Mouse (Mus musculus): ENCODE results near the gene Hoxd10. TPM values are rescaled to one million over a fixed set of nuclear protein-coding genes. Genes with fewer than 3 reads are reported as not detected.
A peak's percentile ranks its signal among the peaks of the same experiment; 100 is the strongest.

Gene Hoxd10
- polyA plus RNA-seq, 1 experiment from 2014 or later = not detected

- DNase-seq = no peak
- Histone ChIP-seq H3K4me3 (ENCODE audit: low read depth, low read length) (peak overlapping the region; percentile 7; the same call in 1 of the 2 replicates), H3K4me1 (ENCODE audit: insufficient read depth) (no peaks in the 10 kb centered on the region), H3K9ac (no peak overlapping the region), H3K27me3 (ENCODE audit: insufficient read depth, low read length) (peaks cover 100% of the 10 kb centered on the region), H3K27ac (ENCODE audit: low read depth) (no peak overlapping the region), H3K4me2 (peak overlapping the region; percentile 44), H3K9me3 (ENCODE audit: low read depth, low read length) (no peaks in the 10 kb centered on the region), H3K36me3 (ENCODE audit: insufficient read depth) (no peaks in the 10 kb centered on the region)
- TF ChIP-seq CTCF (IDR thresholded peaks at IDR 0.05; ENCODE audit: low read depth) = no peak
- no peak for ATAC-seq (ENCODE audit: insufficient read depth)
- 3% methylated on average over 42 of the region's 42 CpGs for WGBS
Measured at GRCm38 (mm10) chr2:74735851-74736687, 44.3 kb downstream of the Hoxd10 start.

GRCm38 (mm10) chr2:74736688-74737577 is 45.2 kb downstream of the Hoxd10 start:
- Histone ChIP-seq H3K36me3 (ENCODE audit: insufficient read depth) (no peaks in the 10 kb centered on the region), H3K27me3 (ENCODE audit: insufficient read depth, low read length) (peaks cover 99% of the 10 kb centered on the region), H3K27ac (ENCODE audit: low read depth) (no peak overlapping the region), H3K9ac (no peak overlapping the region), H3K4me2 (no peak overlapping the region), H3K9me3 (ENCODE audit: low read depth, low read length) (no peaks in the 10 kb centered on the region), H3K4me3 (ENCODE audit: low read depth, low read length) (no peak overlapping the region), H3K4me1 (ENCODE audit: insufficient read depth) (no peaks in the 10 kb centered on the region)
- WGBS = 4% methylated on average over 15 of the region's 15 CpGs
- TF ChIP-seq CTCF (IDR thresholded peaks at IDR 0.05; ENCODE audit: low read depth) = no peak
- no peak for ATAC-seq (ENCODE audit: insufficient read depth)
- no peak for DNase-seq

DNA sequence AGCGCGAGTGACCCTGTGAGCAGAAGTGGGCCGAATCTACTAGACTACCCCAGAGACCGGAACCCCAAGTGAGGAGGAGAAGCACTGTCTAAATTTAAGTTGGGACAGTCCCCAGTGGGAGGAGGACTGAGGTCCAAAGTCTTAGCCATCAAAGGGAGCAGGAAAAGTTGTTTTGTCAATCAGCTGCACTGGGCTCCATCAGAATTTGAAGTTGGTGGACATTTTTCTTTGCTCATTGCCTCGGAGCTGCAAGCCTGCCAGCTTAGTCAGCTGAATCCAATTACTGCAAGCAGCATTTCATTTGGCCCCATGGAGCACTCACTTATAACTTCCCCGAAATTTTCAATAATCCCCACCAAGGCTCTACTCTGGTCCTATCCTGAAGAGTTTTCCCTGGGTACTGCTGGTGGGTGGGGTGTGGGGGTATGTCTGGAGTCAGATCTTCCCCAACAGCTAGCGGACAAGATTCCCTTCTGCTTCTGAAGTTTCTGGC is 45.9 kb downstream of the Hoxd10 start:
- 8% methylated on average over 7 of the region's 7 CpGs for WGBS
- H3K4me1 ChIP-seq (ENCODE audit: insufficient read depth) = no peaks in the 10 kb centered on the region
- no peak for ATAC-seq (ENCODE audit: insufficient read depth)
- H3K9ac ChIP-seq = no peak overlapping the region
- no peak for TF ChIP-seq CTCF (IDR thresholded peaks at IDR 0.05; ENCODE audit: low read depth)
- no peak overlapping the region for H3K4me2 ChIP-seq
- no peaks in the 10 kb centered on the region for H3K9me3 ChIP-seq (ENCODE audit: low read depth, low read length)
- no peaks in the 10 kb centered on the region for H3K36me3 ChIP-seq (ENCODE audit: insufficient read depth)
- H3K4me3 ChIP-seq (ENCODE audit: low read depth, low read length) = no peak overlapping the region
- no peak overlapping the region for H3K27ac ChIP-seq (ENCODE audit: low read depth)
- DNase-seq = no peak
- H3K27me3 ChIP-seq (ENCODE audit: insufficient read depth, low read length) = peaks cover 99% of the 10 kb centered on the region

DNA sequence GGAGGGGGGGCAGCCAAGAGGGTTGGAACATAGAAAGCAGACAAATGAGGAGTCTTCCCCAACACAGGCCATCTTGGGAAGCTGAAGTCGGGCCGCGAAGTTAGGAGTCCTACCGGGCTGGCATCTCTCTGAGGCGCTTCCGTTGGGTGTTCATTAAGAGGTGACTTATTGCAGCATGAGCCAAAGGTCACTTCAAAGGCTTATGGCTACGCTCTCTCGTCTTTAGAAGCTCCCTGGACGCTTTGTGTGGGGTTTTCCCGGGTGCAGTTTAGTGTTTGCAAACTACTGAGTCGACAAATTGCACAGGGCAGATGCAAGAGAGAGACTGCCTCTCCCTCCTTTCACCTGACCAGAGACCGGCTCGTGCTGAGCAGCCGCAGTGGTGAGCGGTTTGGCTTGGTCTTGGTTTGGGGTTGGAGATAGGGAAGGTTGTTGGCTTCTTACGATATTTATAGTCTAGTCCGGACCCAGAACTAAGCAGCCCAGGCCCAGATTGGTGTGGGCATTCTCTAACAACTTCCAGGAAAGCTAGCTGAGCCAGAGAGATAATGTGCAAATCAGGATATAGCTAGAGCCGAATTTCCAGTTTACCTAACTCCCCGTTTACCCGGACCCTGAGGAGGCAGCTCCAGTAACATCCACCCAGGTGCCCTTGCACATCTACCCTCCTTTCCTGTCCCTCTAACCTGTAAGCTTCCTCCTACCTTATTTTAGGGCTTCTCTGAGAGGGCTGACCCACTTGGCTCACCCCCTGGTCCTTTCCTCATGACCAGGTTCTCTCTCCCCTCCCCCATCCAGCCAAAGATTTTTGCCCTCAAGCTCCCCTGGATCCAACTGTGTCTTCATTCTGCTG is 47.1 kb downstream of the Hoxd10 start:
- ATAC-seq (ENCODE audit: insufficient read depth) (no peak), DNase-seq (no peak)
- H3K4me3 ChIP-seq (ENCODE audit: low read depth, low read length) = no peak overlapping the region
- no peaks in the 10 kb centered on the region for H3K9me3 ChIP-seq (ENCODE audit: low read depth, low read length)
- no peaks in the 10 kb centered on the region for H3K36me3 ChIP-seq (ENCODE audit: insufficient read depth)
- H3K27ac ChIP-seq (ENCODE audit: low read depth) = no peak overlapping the region
- H3K27me3 ChIP-seq (ENCODE audit: insufficient read depth, low read length) = peaks cover 98% of the 10 kb centered on the region
- no peak overlapping the region for H3K4me2 ChIP-seq
- no peak for TF ChIP-seq CTCF (IDR thresholded peaks at IDR 0.05; ENCODE audit: low read depth)
- H3K9ac ChIP-seq = no peak overlapping the region
- WGBS = 2% methylated on average over 20 of the region's 20 CpGs
- no peaks in the 10 kb centered on the region for H3K4me1 ChIP-seq (ENCODE audit: insufficient read depth)

DNA sequence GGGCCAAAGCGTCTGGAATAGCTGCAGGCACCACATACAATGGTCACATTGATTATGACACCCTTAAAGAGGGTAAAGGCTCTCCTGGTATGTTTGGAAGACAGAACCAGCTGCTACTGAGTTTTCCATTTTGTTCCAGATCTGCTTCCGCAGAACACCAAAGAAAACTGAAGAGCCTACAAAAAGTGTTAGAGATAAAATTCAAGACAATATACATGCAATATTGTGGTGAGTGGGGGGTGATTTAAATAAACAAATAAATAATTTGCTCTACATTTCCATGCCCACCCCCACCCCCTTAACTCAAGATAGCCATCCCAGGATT is 47.7 kb downstream of the Hoxd10 start:
- Histone ChIP-seq H3K9me3 (ENCODE audit: low read depth, low read length) (no peaks in the 10 kb centered on the region), H3K4me1 (ENCODE audit: insufficient read depth) (no peaks in the 10 kb centered on the region), H3K9ac (no peak overlapping the region), H3K27me3 (ENCODE audit: insufficient read depth, low read length) (peaks cover 98% of the 10 kb centered on the region), H3K36me3 (ENCODE audit: insufficient read depth) (no peaks in the 10 kb centered on the region), H3K4me3 (ENCODE audit: low read depth, low read length) (no peak overlapping the region), H3K27ac (ENCODE audit: low read depth) (no peak overlapping the region), H3K4me2 (no peak overlapping the region)
- 16% methylated on average over 2 of the region's 2 CpGs for WGBS
- ATAC-seq (ENCODE audit: insufficient read depth) (no peak), DNase-seq (no peak)
- no peak for TF ChIP-seq CTCF (IDR thresholded peaks at IDR 0.05; ENCODE audit: low read depth)

- Histone ChIP-seq H3K36me3 (ENCODE audit: insufficient read depth) (no peaks in the 10 kb centered on the region), H3K4me1 (ENCODE audit: insufficient read depth) (no peaks in the 10 kb centered on the region), H3K4me3 (ENCODE audit: low read depth, low read length) (no peak overlapping the region), H3K9me3 (ENCODE audit: low read depth, low read length) (no peaks in the 10 kb centered on the region), H3K9ac (no peak overlapping the region), H3K27ac (ENCODE audit: low read depth) (no peak overlapping the region), H3K27me3 (ENCODE audit: insufficient read depth, low read length) (peaks cover 98% of the 10 kb centered on the region), H3K4me2 (peak overlapping the region; percentile 32; the same call in 1 of the 2 replicates)
- no peak for ATAC-seq (ENCODE audit: insufficient read depth)
- 2% methylated on average over 14 of the region's 14 CpGs for WGBS
- DNase-seq = no peak
- TF ChIP-seq CTCF (IDR thresholded peaks at IDR 0.05; ENCODE audit: low read depth) = no peak
Measured at GRCm38 (mm10) chr2:74739869-74740268, 48.1 kb downstream of the Hoxd10 start.

Data from lung, embryonic 14.5 days (tissue).